ENCODE assay signal across 10 mouse cellular contexts in the genomic region with DNA sequence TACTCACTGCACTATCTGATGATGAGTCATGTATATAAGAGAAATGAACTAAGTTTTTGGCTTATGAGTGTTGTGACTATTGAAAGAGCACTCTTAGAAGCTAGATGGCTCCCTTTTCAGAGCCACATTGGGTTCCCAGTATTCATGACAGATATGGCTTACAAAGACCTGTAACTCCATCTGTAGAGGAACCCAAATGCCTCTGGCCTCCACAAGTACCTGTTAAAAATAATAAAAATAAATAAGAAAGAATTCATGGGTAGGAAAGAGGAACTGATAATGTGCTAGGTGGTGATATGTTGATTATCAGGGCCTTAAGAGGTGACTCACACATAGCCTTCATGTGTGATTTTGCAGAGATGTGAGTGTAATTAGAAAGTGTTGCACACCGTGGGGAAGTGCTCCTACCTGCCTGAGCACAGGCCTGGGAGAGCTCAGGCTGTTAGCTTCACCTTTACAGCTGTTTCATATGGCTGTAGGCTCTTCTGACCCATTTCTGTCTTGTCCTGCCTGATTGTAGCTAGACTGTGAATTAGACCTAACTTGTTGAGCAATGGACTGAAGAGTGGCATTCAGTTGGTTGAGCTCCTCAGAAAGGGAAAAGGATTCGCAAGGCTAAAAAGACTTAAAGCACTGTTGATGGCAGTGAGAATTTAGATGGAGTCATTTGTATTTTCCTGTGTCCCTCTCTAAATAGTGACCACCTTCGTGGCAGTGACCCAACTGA. TPM values are rescaled to one million over a fixed set of nuclear protein-coding genes. Genes with fewer than 3 reads are reported as not detected.
A peak's percentile ranks its signal among the peaks of the same experiment; 100 is the strongest.
DNase-seq lines count a peak whose midpoint lies in the region; ATAC-seq and TF ChIP-seq lines count a peak whose summit lies in the region.
"Had no signal": no experiment of that assay in that cellular context is flagged by ENCODE, and none has a peak within 500 bp of the region (broad histone marks: within the 10 kb centered on the region; RNA-seq: fewer than 3 reads in every experiment).

No protein-coding gene starts in this region.

- no peak for DNase-seq in forebrain, postnatal 0 days
- DNase-seq in kidney, postnatal 14 days, result no peak
- DNase-seq in MEL (ENCODE audit: low read depth, low spot score), result peak; percentile 80
- no peak for DNase-seq in thymus, postnatal 4 days
- no peak for DNase-seq in right cerebral cortex, adult 2 months (ENCODE audit: low spot score in 2 of 2)

- TF ChIP-seq CTCF in forebrain, postnatal 0 days (IDR thresholded peaks at IDR 0.05; ENCODE audit: low read depth), result no peak
- TF ChIP-seq CTCF in MEL (IDR thresholded peaks at IDR 0.05 in 2 of 3, conservative IDR thresholded peaks at IDR 0.05 in 1 of 3; ENCODE audit: control insufficient read depth in 1 of 3, insufficient read depth in 1 of 3, low read depth in 2 of 3, low read length in 3 of 3, poor library complexity in 1 of 3, severe bottlenecking in 1 of 3), result no peak

- H3K4me2 ChIP-seq in forebrain, postnatal 0 days (ENCODE audit: low read depth), result peak overlapping the region; percentile 35; the same call in 1 of the 2 replicates
- no peak overlapping the region for H3K4me2 ChIP-seq in forebrain, embryonic 16.5 days (ENCODE audit: low read length)
- peak overlapping the region; percentile 40; the same call in 1 of the 2 replicates for H3K4me2 ChIP-seq in kidney, embryonic 16.5 days (replicated peaks; ENCODE audit: low read depth, low read length)
- H3K4me2 ChIP-seq in liver, embryonic 15.5 days, result peak overlapping the region; percentile 55
- H3K4me2 ChIP-seq: hindbrain, embryonic 12.5 days; midbrain, embryonic 12.5 days had no signal

- 0 out of 2 replicates have a peak, but pooled peaks cover 3% of the 10 kb centered on the region for H3K9me3 ChIP-seq in forebrain, postnatal 0 days (ENCODE audit: low read length)
- H3K9me3 ChIP-seq in forebrain, embryonic 16.5 days (ENCODE audit: control insufficient read depth, low read length), result peaks cover 3% of the 10 kb centered on the region; the same call in 1 of the 2 replicates
- 0 out of 2 replicates have a peak, but pooled peaks cover 9% of the 10 kb centered on the region for H3K9me3 ChIP-seq in kidney, embryonic 16.5 days (ENCODE audit: low read length)
- H3K9me3 ChIP-seq in MEL (replicated peaks; ENCODE audit: insufficient read depth, low read length), result no peaks in the 10 kb centered on the region
- H3K9me3 ChIP-seq in liver, embryonic 15.5 days (replicated peaks), result no peaks in the 10 kb centered on the region
- H3K9me3 ChIP-seq: midbrain, embryonic 12.5 days had no signal

- no peaks in the 10 kb centered on the region for H3K4me1 ChIP-seq in forebrain, postnatal 0 days (ENCODE audit: insufficient read depth)
- peaks cover 7% of the 10 kb centered on the region for H3K4me1 ChIP-seq in forebrain, embryonic 16.5 days (replicated peaks; ENCODE audit: control insufficient read depth, insufficient read depth, low read length)
- H3K4me1 ChIP-seq in kidney, embryonic 16.5 days (ENCODE audit: insufficient read depth, low read length), result peaks cover 33% of the 10 kb centered on the region
- peaks cover 16 to 30% of the 10 kb centered on the region in 2 experiments for H3K4me1 ChIP-seq in MEL (ENCODE audit: control insufficient read depth in 1 of 2, insufficient read depth in 2 of 2, low read length in 2 of 2)
- H3K4me1 ChIP-seq in liver, embryonic 15.5 days (replicated peaks), result peaks cover 74% of the 10 kb centered on the region

- no peak overlapping the region for H3K27ac ChIP-seq in forebrain, postnatal 0 days (ENCODE audit: low read depth, low read length)
- H3K27ac ChIP-seq in forebrain, embryonic 16.5 days (ENCODE audit: low read length), result no peak overlapping the region
- H3K27ac ChIP-seq in kidney, embryonic 16.5 days (ENCODE audit: low read length), result peak overlapping the region; percentile 1
- H3K27ac ChIP-seq in MEL (ENCODE audit: control insufficient read depth, low read depth, low read length), result peak overlapping the region; percentile 79
- H3K27ac ChIP-seq in liver, embryonic 15.5 days (replicated peaks), result peak overlapping the region; percentile 66
- H3K27ac ChIP-seq: hindbrain, embryonic 12.5 days; midbrain, embryonic 12.5 days had no signal

- TF ChIP-seq RAD21 in MEL (IDR thresholded peaks at IDR 0.05; ENCODE audit: low read depth, low read length), result no peak

- H3K27me3 ChIP-seq in forebrain, postnatal 0 days (ENCODE audit: insufficient read depth, low read length), result no peaks in the 10 kb centered on the region
- no peaks in the 10 kb centered on the region for H3K27me3 ChIP-seq in forebrain, embryonic 16.5 days (replicated peaks; ENCODE audit: control insufficient read depth, insufficient read depth, low read length)
- no peaks in the 10 kb centered on the region for H3K27me3 ChIP-seq in kidney, embryonic 16.5 days (ENCODE audit: insufficient read depth, low read length)
- H3K27me3 ChIP-seq in MEL (ENCODE audit: control insufficient read depth in 1 of 2, insufficient read depth in 2 of 2, low read length in 2 of 2), result no peaks in the 10 kb centered on the region
- H3K27me3 ChIP-seq in liver, embryonic 15.5 days, result no peaks in the 10 kb centered on the region
- H3K27me3 ChIP-seq: hindbrain, embryonic 12.5 days; midbrain, embryonic 12.5 days had no signal

- H3K9ac ChIP-seq in forebrain, postnatal 0 days, result no peak overlapping the region
- H3K9ac ChIP-seq in forebrain, embryonic 16.5 days (replicated peaks; ENCODE audit: low read depth, low read length), result no peak overlapping the region
- H3K9ac ChIP-seq in kidney, embryonic 16.5 days (replicated peaks; ENCODE audit: low read length), result no peak overlapping the region
- H3K9ac ChIP-seq in MEL (ENCODE audit: control insufficient read depth, low read depth, low read length, poor library complexity, severe bottlenecking), result no peak overlapping the region
- no peak overlapping the region for H3K9ac ChIP-seq in liver, embryonic 15.5 days
- H3K9ac ChIP-seq: hindbrain, embryonic 12.5 days; midbrain, embryonic 12.5 days had no signal

- H3K4me3 ChIP-seq in forebrain, postnatal 0 days (ENCODE audit: low read depth, low read length), result no peak overlapping the region
- no peak overlapping the region for H3K4me3 ChIP-seq in forebrain, embryonic 16.5 days (replicated peaks; ENCODE audit: low read length)
- H3K4me3 ChIP-seq in kidney, embryonic 16.5 days (ENCODE audit: low read length), result no peak overlapping the region
- H3K4me3 ChIP-seq in MEL (ENCODE audit: control insufficient read depth in 1 of 2, insufficient read depth in 1 of 2, low read depth in 2 of 2, low read length in 2 of 2), result peak overlapping the region; percentile 13; a peak in 3 of 4 replicates
- H3K4me3 ChIP-seq in liver, embryonic 15.5 days (replicated peaks), result peak overlapping the region; percentile 34; the same call in 1 of the 2 replicates
- H3K4me3 ChIP-seq: hindbrain, embryonic 12.5 days; midbrain, embryonic 12.5 days had no signal

- H3K79me2 ChIP-seq in MEL (ENCODE audit: control insufficient read depth, insufficient read depth, low read length, poor library complexity), result peaks cover 51% of the 10 kb centered on the region

- WGBS in forebrain, postnatal 0 days, result 69% methylated on average over 3 of the region's 3 CpGs
- WGBS in forebrain, embryonic 16.5 days, result 75% methylated on average over 3 of the region's 3 CpGs
- 64% methylated on average over 3 of the region's 3 CpGs for WGBS in kidney, embryonic 16.5 days
- WGBS in liver, embryonic 15.5 days (ENCODE audit: insufficient replicate concordance), result 39% methylated on average over 3 of the region's 3 CpGs

- no peaks in the 10 kb centered on the region for H3K36me3 ChIP-seq in forebrain, postnatal 0 days (ENCODE audit: insufficient read depth)
- no peaks in the 10 kb centered on the region for H3K36me3 ChIP-seq in forebrain, embryonic 16.5 days (ENCODE audit: control insufficient read depth, insufficient read depth)
- no peaks in the 10 kb centered on the region for H3K36me3 ChIP-seq in kidney, embryonic 16.5 days (ENCODE audit: insufficient read depth, low read length)
- H3K36me3 ChIP-seq in MEL (ENCODE audit: control insufficient read depth in 1 of 2, insufficient read depth in 2 of 2, low read length in 2 of 2), result peaks cover 0 to 58% of the 10 kb centered on the region in 2 experiments; a peak in 3 of 4 replicates
- 0 out of 2 replicates have a peak, but pooled peaks cover 3% of the 10 kb centered on the region for H3K36me3 ChIP-seq in liver, embryonic 15.5 days (replicated peaks)
- H3K36me3 ChIP-seq: hindbrain, embryonic 12.5 days; midbrain, embryonic 12.5 days had no signal

- no peak for ATAC-seq in forebrain, postnatal 0 days
- no peak for ATAC-seq in forebrain, embryonic 16.5 days
- ATAC-seq in kidney, embryonic 16.5 days (ENCODE audit: low FRiP score, low TSS enrichment), result no peak
- ATAC-seq in liver, embryonic 15.5 days (ENCODE audit: insufficient read depth), result no peak

- no peak for TF ChIP-seq POLR2A in MEL (IDR thresholded peaks at IDR 0.05; ENCODE audit: control insufficient read depth in 1 of 2, insufficient read depth in 1 of 2, low read depth in 1 of 2, low read length in 2 of 2, poor library complexity in 1 of 2)

- TF ChIP-seq EP300 in MEL (IDR thresholded peaks at IDR 0.05; ENCODE audit: low read depth in 1 of 2, low read length in 2 of 2), result peak; percentile 83 to 93

TF ChIP-seq in MEL, 35 proteins besides CTCF, POLR2A, EP300 and RAD21 (continues in another document):
- TF ChIP-seq MXI1 (IDR thresholded peaks at IDR 0.05; ENCODE audit: low read depth, low read length), result 0 out of 2 replicates have a peak, but pooled peaks have one; percentile 6
- no peak for TF ChIP-seq MAFK (IDR thresholded peaks at IDR 0.05; ENCODE audit: borderline replicate concordance, low read depth, low read length)
- no peak for TF ChIP-seq E2F4 (IDR thresholded peaks at IDR 0.05; ENCODE audit: borderline replicate concordance, low read depth, low read length)
- no peak for TF ChIP-seq HCFC1 (IDR thresholded peaks at IDR 0.05; ENCODE audit: low read depth, low read length)
- no peak for TF ChIP-seq POLR2AphosphoS5 (IDR thresholded peaks at IDR 0.05; ENCODE audit: borderline replicate concordance, low read depth, low read length)
- TF ChIP-seq ETS1 (IDR thresholded peaks at IDR 0.05; ENCODE audit: low read depth, low read length), result peak; percentile 83
- TF ChIP-seq RCOR1 (IDR thresholded peaks at IDR 0.05; ENCODE audit: low read depth, low read length), result peak; percentile 53; the same call in 1 of the 2 replicates
- no peak for TF ChIP-seq UBTF (IDR thresholded peaks at IDR 0.05; ENCODE audit: borderline replicate concordance, insufficient read depth, low read depth, low read length)

RNA-seq across cellular contexts. Expression of gene Lpin2, which starts 12.7 kb away (rescaled TPM):
- total RNA-seq in forebrain, postnatal 0 days (2014; rRNA removed), result 44.5 and 58.6 TPM in 2 replicates
- polyA plus RNA-seq in forebrain, postnatal 0 days (2015; fragmentation: Nextera tagmentation; extraction: Ambion mirVana), result 23.6 and 32.5 TPM in 2 replicates
- polyA plus RNA-seq in forebrain, embryonic 16.5 days (2015; fragmentation: Nextera tagmentation; extraction: Ambion mirVana), result 35.6 and 40.1 TPM in 2 replicates
- 65.8 and 78.4 TPM in 2 replicates for polyA plus RNA-seq in kidney, embryonic 16.5 days (2015; fragmentation: Nextera tagmentation; extraction: Ambion mirVana)
- total RNA-seq in MEL (2012; rRNA removed), result 22.4 and 24.4 TPM in 2 replicates
- 10 to 100 TPM in 1 of 2 experiments, not detected in 1; 32.1 TPM for polyA plus RNA-seq in MEL (2012; ENCODE audit: insufficient read depth in 1 of 2, insufficient read length in 2 of 2, low read depth in 1 of 2, low replicate concordance in 2 of 2, missing spikeins in 1 of 2)
- 42.3 and 46.7 TPM in 2 replicates for polyA plus RNA-seq in liver, embryonic 15.5 days (2015; fragmentation: Nextera tagmentation; extraction: Ambion mirVana)

Comparison
In these comparisons a context has a peak if more than half of its experiments do, and no peak if none do; other contexts are left out.
1. H3K27ac ChIP-seq: peak in kidney, embryonic 16.5 days (single experiment), MEL (single experiment) and liver, embryonic 15.5 days (single experiment); none in forebrain, postnatal 0 days (single experiment) and forebrain, embryonic 16.5 days (single experiment).
2. H3K4me3 ChIP-seq: peak in MEL (2 of 2) and liver, embryonic 15.5 days (single experiment); none in forebrain, postnatal 0 days (single experiment), forebrain, embryonic 16.5 days (single experiment) and kidney, embryonic 16.5 days (single experiment).